Mouse (Mus musculus): ENCODE results near the gene Upf1.
A peak's percentile ranks its signal among the peaks of the same experiment; 100 is the strongest.

Upf1 gene

DNA sequence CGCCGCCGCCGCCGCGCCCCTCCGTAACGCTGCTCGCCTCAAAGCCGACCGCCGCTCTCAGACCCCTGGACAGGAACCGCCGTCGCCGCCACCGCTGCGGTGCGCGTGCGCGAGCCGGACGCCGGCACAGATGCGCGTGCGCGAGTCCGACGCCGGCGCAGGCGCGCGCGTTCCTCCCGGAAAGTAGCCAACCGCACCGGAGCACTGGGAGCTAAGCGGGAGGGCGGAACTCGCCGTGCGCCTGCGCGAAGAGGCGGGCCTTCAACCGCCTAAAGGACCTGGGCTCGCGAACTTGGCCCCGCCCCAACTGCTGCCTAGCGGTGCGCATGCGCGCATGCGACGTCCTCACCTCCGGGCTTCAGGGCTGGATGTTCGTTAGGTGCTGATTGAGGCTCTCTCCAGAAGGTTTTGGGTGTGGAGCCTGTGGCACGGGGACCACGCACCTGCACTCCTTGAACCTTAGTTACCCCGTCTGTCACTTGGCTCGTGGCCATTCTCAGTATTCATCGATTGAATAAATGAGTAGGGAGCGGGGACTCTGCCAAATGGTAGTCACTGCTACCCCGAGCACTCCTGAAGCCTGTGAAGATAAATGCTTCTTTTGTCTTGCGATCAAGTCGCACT, at the start of gene Upf1:
Gene Upf1 (minus strand): TSS at position 85 of the 624 bp plus-strand sequence.
- DNase-seq, result peak; percentile 99

GRCm38 (mm10) chr8:70397611-70398563, 44.8 kb upstream of the Upf1 start:
- DNase-seq, result no peak

- no peak for DNase-seq
These were observed 43.1 kb upstream of the Upf1 start for GRCm38 (mm10) chr8:70396184-70396583.

GRCm38 (mm10) chr8:70395649-70396048, 42.6 kb upstream of the Upf1 start:
- DNase-seq, result no peak

DNA sequence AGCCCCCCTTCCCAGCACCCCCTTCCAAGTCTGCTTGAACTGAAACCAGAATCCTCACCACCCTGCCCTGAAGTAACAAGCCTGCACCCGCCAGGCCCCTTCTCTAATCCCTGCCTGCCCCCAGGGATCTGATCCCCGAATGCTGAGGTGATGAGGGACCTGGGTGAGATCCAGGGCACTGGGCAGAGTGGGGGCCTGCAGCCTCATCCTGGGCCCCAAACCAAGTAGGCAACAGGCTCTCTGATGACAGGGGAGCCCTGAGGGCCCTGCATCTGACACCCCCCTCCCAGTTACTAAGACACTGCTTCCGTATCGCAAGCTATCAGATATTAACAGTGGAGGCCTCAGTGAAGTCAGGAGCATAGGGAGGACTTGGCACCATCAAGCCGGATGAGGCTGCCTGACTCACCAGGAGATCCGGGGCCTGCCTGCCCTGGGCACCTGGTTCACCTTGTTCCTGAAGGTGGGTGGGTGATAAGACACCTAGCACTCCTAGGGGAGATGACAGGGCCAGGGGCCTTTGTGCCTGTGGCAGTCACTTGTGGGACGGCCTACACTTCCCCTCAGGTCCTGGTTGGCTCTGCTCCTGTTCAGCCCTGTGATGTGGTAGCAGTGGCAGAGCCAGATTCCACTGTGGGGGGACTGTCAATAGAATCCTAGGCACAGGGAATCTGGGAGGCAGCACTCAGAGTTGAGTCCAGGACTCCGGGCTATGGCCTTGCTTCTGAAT, 41.4 kb upstream of the Upf1 start:
- DNase-seq, result no peak

- no peak for DNase-seq
These were observed 40.0 kb upstream of the Upf1 start for GRCm38 (mm10) chr8:70393087-70393486.

DNA sequence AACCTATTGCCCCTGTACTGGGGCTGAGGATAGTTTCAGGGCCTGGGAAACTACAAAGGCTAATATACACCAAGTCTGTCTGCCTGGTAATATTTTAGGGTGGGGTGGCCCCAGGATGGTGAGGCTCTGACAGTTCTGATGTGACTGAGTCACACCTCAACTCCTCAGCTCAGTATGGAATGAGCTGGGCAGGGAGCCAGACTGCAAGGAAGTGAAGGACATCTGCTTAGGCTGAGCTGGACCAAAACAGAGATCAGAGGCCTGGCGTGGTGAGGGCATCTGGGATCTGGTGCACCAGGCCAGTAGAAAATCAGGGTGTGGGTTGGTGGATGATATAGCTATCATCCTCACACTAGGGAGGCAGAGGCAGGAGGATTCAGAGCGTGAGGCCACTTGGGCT, 36.6 kb upstream of the Upf1 start:
- no peak for DNase-seq

DNA sequence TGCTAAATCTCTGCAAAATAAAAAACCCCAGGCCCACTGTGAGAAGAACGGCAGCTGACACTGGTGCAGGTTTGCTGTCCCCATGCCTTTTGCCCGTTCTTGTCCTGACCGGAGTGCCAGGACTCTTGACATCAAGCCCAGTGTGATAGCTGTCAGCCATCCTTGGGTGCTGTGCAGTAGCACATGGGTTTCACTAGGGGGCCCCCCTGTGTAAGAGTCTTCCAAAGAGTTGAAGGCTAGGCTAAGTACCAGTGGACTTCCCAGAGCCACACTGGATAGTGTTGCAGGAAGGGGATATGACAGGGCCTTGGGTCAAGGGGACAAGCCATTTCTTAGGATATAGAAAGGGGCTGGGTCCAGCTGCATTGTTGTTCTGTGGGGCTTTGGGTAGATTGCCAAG, 30.2 kb upstream of the Upf1 start:
- peak; percentile 77 for DNase-seq

GRCm38 (mm10) chr8:70380069-70380468, 27.0 kb upstream of the Upf1 start:
- no peak for DNase-seq

GRCm38 (mm10) chr8:70377049-70377448, 24.0 kb upstream of the Upf1 start:
- DNase-seq, result no peak

DNA sequence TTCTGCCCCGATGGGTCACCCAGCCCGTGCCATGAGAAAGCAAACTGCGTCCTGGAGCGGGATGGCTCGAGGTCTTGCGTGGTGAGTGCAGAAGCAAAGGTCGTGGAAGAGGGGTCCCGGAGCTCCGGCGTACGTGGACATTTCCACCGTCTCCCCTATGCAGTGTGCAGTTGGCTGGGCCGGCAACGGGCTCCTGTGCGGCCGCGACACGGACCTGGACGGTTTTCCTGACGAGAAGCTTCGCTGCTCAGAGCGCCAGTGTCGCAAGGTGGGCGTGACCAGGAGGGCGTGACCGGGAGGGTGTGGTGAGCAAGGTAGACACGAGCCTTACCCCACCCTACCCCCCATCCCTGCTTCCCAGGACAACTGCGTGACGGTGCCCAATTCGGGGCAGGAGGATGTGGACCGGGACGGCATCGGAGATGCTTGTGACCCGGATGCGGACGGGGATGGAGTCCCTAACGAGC, 23.2 kb upstream of the Upf1 start:
- DNase-seq, result no peak

- no peak for DNase-seq
These were observed 22.3 kb upstream of the Upf1 start for GRCm38 (mm10) chr8:70375212-70375859.

DNA sequence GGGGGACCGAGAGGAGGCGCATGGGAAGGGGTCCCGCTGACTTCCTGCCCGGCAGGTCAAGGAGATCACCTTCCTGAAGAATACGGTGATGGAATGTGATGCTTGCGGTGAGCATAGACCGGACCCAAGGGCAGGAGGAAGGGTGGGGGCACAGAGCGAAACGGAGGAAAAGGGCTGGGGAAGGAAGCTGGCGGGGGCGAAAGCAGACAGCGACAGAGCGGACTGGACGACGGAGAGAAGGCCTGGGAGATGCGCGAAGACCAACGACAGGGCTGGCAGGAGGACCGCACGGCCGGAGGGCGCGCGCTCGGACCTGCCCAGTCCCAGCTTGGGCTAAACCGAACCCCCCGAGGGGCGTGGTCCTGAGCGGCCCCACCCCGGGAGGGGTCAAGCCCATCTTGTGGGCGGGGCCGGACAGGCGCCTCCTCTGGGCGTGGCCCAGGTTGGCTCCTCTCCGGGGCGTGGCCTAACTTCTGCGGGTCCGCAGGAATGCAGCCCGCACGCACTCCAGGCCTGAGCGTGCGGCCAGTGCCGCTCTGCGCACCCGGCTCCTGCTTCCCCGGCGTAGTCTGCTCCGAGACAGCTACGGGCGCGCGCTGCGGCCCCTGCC, 21.3 kb upstream of the Upf1 start:
- peak; percentile 87 for DNase-seq

GRCm38 (mm10) chr8:70373397-70374317, 20.6 kb upstream of the Upf1 start, which contains the start of gene Comp:
Gene Comp (plus strand): TSS chr8:70373558.
- DNase-seq, result no peak

GRCm38 (mm10) chr8:70371951-70372350, 18.9 kb upstream of the Upf1 start:
- peak; percentile 75 for DNase-seq

- DNase-seq, result no peak
These were observed 17.4 kb upstream of the Upf1 start for GRCm38 (mm10) chr8:70370476-70370875.

DNA sequence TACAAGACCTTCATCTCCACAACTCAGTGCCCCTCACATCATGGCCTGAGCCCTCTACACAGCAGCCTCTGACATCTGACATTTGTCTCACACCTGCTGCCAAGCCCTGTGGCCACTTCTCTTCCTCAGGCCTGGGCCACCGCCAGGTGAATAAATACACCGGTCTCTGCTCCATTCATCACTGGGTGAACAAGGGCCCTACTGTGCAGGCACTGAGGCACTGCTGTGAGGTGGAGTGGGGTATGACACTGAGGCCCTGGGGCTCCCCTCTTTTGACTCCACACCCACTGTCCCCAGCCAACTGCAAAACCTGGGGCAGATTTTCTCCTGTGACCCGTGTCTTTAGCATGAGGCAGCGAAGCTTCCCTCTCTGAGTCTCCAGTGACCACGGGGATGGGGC, 13.5 kb upstream of the Upf1 start:
- no peak for DNase-seq

GRCm38 (mm10) chr8:70364066-70364465, 11.0 kb upstream of the Upf1 start:
- peak; percentile 87 for DNase-seq

DNA sequence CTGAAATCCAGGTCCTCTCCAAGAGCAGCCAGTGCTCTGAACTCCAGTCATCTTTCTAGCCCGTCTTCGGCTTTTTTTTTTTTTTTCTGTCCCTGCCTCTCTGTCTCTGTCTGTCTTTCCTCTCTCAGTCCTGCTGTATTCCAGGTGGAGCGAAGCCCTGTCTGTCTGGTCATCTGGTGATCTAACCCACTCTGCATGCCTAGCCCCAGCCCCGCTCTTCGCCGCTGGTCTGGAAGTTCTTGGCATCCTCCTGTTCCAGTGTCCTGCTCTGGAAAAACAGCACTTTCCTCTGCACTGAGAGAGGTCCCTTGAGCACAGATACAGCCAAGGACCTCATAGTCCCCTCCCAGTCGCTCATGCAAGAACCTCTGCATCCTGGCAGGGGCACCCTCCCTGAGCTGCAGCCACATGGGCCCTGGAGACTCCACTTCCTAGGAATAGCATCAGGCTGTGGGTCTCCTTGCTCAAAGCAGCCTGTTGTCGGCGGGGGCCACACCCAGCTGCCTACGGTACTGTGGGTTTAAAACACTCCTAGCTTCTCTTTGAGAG, 8.5 kb upstream of the Upf1 start:
- DNase-seq, result no peak

- peak; percentile 44 for DNase-seq
These were observed 7.7 kb upstream of the Upf1 start for GRCm38 (mm10) chr8:70360769-70361168.

DNA sequence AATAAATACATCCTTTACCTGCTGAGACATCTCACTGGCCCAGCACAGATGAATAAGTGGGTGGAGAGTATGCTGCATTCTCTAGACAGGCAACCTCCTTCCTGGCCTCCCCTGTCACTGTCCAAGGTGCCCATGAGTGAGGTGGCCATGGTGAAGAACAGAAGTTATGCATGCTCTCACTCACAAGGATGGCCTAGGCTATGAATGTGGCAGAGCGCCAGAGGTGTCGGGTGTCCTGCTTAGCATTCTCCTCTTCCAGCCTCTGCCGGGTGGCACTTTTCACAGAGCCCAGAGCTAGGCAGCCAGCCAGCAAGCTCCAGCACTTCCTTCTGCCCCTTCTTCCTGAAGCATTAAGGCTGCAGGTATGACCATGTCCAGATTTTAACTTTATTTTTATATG, 6.3 kb upstream of the Upf1 start:
- no peak for DNase-seq

Measured in kidney, adult 9 months (tissue).